Mouse (Mus musculus) limb, embryonic 15.5 days (tissue): ENCODE data around the gene Rai14. TPM values are rescaled to one million over a fixed set of nuclear protein-coding genes. Genes with fewer than 3 reads are reported as not detected.
A peak's percentile ranks its signal among the peaks of the same experiment; 100 is the strongest.

Experiments used
- ATAC-seq: fragments of 200-750 bp; cut with Nextera tagmentation; 2 replicates; pipeline ENCODE4 v1.8.0; 2017; ENCODE audit warnings: low read depth, moderate TSS enrichment; ENCODE audit not compliant: insufficient number of reproducible peaks, low FRiP score, low TSS enrichment
- H3K27ac ChIP-seq: fragments of 300-500 bp; sonication (generic); 2 replicates; pipeline ENCODE4 v1.5.1; 2015; ENCODE audit warnings: moderate library complexity, mild to moderate bottlenecking, inconsistent platforms
- H3K27me3 ChIP-seq: fragments of 300-500 bp; sonication (generic); 2 replicates; pipeline ENCODE4 v1.6.1; 2015; ENCODE audit warnings: inconsistent platforms
- H3K36me3 ChIP-seq: fragments of 300-500 bp; sonication (generic); 2 replicates; pipeline ENCODE4 v1.6.1; 2015; ENCODE audit warnings: inconsistent platforms
- H3K4me1 ChIP-seq: fragments of 300-500 bp; sonication (generic); 2 replicates; pipeline ENCODE4 v1.6.1; 2015; ENCODE audit warnings: inconsistent platforms
- H3K4me2 ChIP-seq: fragments of 300-500 bp; sonication (generic); 2 replicates; pipeline ENCODE4 v1.6.1; 2015; ENCODE audit warnings: mild to moderate bottlenecking, inconsistent platforms
- H3K4me3 ChIP-seq: fragments of 300-500 bp; sonication (generic); 2 replicates; pipeline ENCODE4 v1.5.1; 2015; ENCODE audit warnings: mild to moderate bottlenecking, inconsistent platforms
- H3K9ac ChIP-seq: fragments of 300-500 bp; sonication (generic); 2 replicates; pipeline ENCODE4 v1.6.1; 2015; ENCODE audit warnings: inconsistent platforms
- H3K9me3 ChIP-seq: fragments of 300-500 bp; sonication (generic); 2 replicates; pipeline ENCODE4 v1.6.1; 2016; ENCODE audit warnings: inconsistent platforms
- WGBS: fragments of 180-500 bp; shearing (Covaris S2); methylation state at CpG from one replicate; pipeline ENCODE4 v1.1.7; 2015; 5-methylcytosine and 5-hydroxymethylcytosine counted together
- polyA plus RNA-seq: library from polyadenylated mRNA; unstranded; fragments of >200 nt; fragmentation: Nextera tagmentation; extraction: Ambion mirVana; gene quantifications from 2 replicates; pipeline ENCODE4 v1.2.1, GENCODE M21; 2015

The Rai14 gene
- polyA plus RNA-seq, 1 experiment from 2014 or later: 56.9 TPM

GRCm38 (mm10) chr15:10643224-10643623 is 71.2 kb downstream of the Rai14 start:
- no peak overlapping the region for H3K4me2 ChIP-seq
- no peak overlapping the region for H3K9ac ChIP-seq
- H3K27me3 ChIP-seq: no peaks in the 10 kb centered on the region
- H3K36me3 ChIP-seq: no peaks in the 10 kb centered on the region
- ATAC-seq: no peak
- 68% methylated on average over 4 of the region's 4 CpGs for WGBS
- H3K27ac ChIP-seq: no peak overlapping the region
- H3K4me1 ChIP-seq: peaks cover 36% of the 10 kb centered on the region
- no peaks in the 10 kb centered on the region for H3K9me3 ChIP-seq
- no peak overlapping the region for H3K4me3 ChIP-seq

- H3K27ac ChIP-seq: no peak overlapping the region
- no peak overlapping the region for H3K4me3 ChIP-seq
- H3K4me2 ChIP-seq: no peak overlapping the region
- no peaks in the 10 kb centered on the region for H3K27me3 ChIP-seq
- H3K9ac ChIP-seq: no peak overlapping the region
- H3K9me3 ChIP-seq: no peaks in the 10 kb centered on the region
- H3K4me1 ChIP-seq: peaks cover 34% of the 10 kb centered on the region
- no peaks in the 10 kb centered on the region for H3K36me3 ChIP-seq
- WGBS: 78% methylated on average over 5 of the region's 5 CpGs
- ATAC-seq: no peak
These were observed 72.0 kb downstream of the Rai14 start for GRCm38 (mm10) chr15:10642419-10642818.

GRCm38 (mm10) chr15:10640721-10641120 is 73.7 kb downstream of the Rai14 start:
- H3K27ac ChIP-seq: no peak overlapping the region
- WGBS: 82% methylated on average over 3 of the region's 3 CpGs
- no peak for ATAC-seq
- H3K4me1 ChIP-seq: peaks cover 26% of the 10 kb centered on the region
- H3K4me2 ChIP-seq: no peak overlapping the region
- H3K9ac ChIP-seq: no peak overlapping the region
- H3K36me3 ChIP-seq: no peaks in the 10 kb centered on the region
- no peaks in the 10 kb centered on the region for H3K27me3 ChIP-seq
- H3K9me3 ChIP-seq: no peaks in the 10 kb centered on the region
- H3K4me3 ChIP-seq: no peak overlapping the region

GRCm38 (mm10) chr15:10637251-10637793 is 77.1 kb downstream of the Rai14 start:
- 0 out of 2 replicates have a peak, but pooled peaks have one; percentile 30 for ATAC-seq
- peaks cover 4% of the 10 kb centered on the region; the same call in 1 of the 2 replicates for H3K36me3 ChIP-seq
- H3K27ac ChIP-seq: peak overlapping the region; percentile 47; the same call in 1 of the 2 replicates
- no peak overlapping the region for H3K9ac ChIP-seq
- H3K4me2 ChIP-seq: no peak overlapping the region
- H3K4me3 ChIP-seq: no peak overlapping the region
- H3K27me3 ChIP-seq: no peaks in the 10 kb centered on the region
- 36% methylated on average over 6 of the region's 6 CpGs for WGBS
- peaks cover 45% of the 10 kb centered on the region for H3K4me1 ChIP-seq
- H3K9me3 ChIP-seq: no peaks in the 10 kb centered on the region

GRCm38 (mm10) chr15:10636844-10637243 is 77.6 kb downstream of the Rai14 start:
- Histone ChIP-seq H3K4me2 (no peak overlapping the region), H3K4me1 (peaks cover 45% of the 10 kb centered on the region), H3K27ac (0 out of 2 replicates have a peak overlapping the region, but pooled peaks have one; percentile 47), H3K27me3 (no peaks in the 10 kb centered on the region), H3K9ac (no peak overlapping the region), H3K36me3 (peaks cover 9% of the 10 kb centered on the region; the same call in 1 of the 2 replicates), H3K4me3 (no peak overlapping the region), H3K9me3 (no peaks in the 10 kb centered on the region)
- 50% methylated on average over 3 of the region's 3 CpGs for WGBS
- no peak for ATAC-seq

GRCm38 (mm10) chr15:10635121-10635520 is 79.3 kb downstream of the Rai14 start:
- peak overlapping the region; percentile 69 for H3K27ac ChIP-seq
- H3K9me3 ChIP-seq: no peaks in the 10 kb centered on the region
- H3K4me3 ChIP-seq: no peak overlapping the region
- H3K36me3 ChIP-seq: peaks cover 11% of the 10 kb centered on the region; the same call in 1 of the 2 replicates
- WGBS: 32% methylated on average over 10 of the region's 10 CpGs
- no peak overlapping the region for H3K9ac ChIP-seq
- no peaks in the 10 kb centered on the region for H3K27me3 ChIP-seq
- peaks cover 49% of the 10 kb centered on the region for H3K4me1 ChIP-seq
- no peak overlapping the region for H3K4me2 ChIP-seq
- no peak for ATAC-seq

- WGBS: 30% methylated on average over 6 of the region's 6 CpGs
- Histone ChIP-seq H3K9ac (no peak overlapping the region), H3K36me3 (peaks cover 11% of the 10 kb centered on the region; the same call in 1 of the 2 replicates), H3K4me3 (no peak overlapping the region), H3K27ac (peak overlapping the region; percentile 69), H3K4me1 (peaks cover 58% of the 10 kb centered on the region), H3K9me3 (no peaks in the 10 kb centered on the region), H3K27me3 (no peaks in the 10 kb centered on the region), H3K4me2 (no peak overlapping the region)
- ATAC-seq: no peak
These were observed 80.2 kb downstream of the Rai14 start for GRCm38 (mm10) chr15:10634176-10634575.

- no peak for ATAC-seq
- H3K36me3 ChIP-seq: peaks cover 11% of the 10 kb centered on the region; the same call in 1 of the 2 replicates
- no peak overlapping the region for H3K9ac ChIP-seq
- WGBS: 65% methylated on average over 4 of the region's 4 CpGs
- no peaks in the 10 kb centered on the region for H3K9me3 ChIP-seq
- peaks cover 59% of the 10 kb centered on the region for H3K4me1 ChIP-seq
- peak overlapping the region; percentile 69; the same call in 1 of the 2 replicates for H3K27ac ChIP-seq
- H3K4me2 ChIP-seq: no peak overlapping the region
- no peak overlapping the region for H3K4me3 ChIP-seq
- H3K27me3 ChIP-seq: no peaks in the 10 kb centered on the region
These were observed 81.0 kb downstream of the Rai14 start for GRCm38 (mm10) chr15:10633381-10633780.

GRCm38 (mm10) chr15:10632581-10632980 is 81.8 kb downstream of the Rai14 start:
- H3K9ac ChIP-seq: no peak overlapping the region
- no peaks in the 10 kb centered on the region for H3K9me3 ChIP-seq
- no peaks in the 10 kb centered on the region for H3K27me3 ChIP-seq
- 66% methylated on average over 9 of the region's 9 CpGs for WGBS
- H3K4me1 ChIP-seq: peaks cover 61% of the 10 kb centered on the region
- no peak overlapping the region for H3K4me2 ChIP-seq
- no peak overlapping the region for H3K4me3 ChIP-seq
- H3K36me3 ChIP-seq: peaks cover 11% of the 10 kb centered on the region; the same call in 1 of the 2 replicates
- H3K27ac ChIP-seq: no peak overlapping the region
- no peak for ATAC-seq

GRCm38 (mm10) chr15:10632060-10632459 is 82.4 kb downstream of the Rai14 start:
- Histone ChIP-seq H3K27ac (no peak overlapping the region), H3K36me3 (peaks cover 11% of the 10 kb centered on the region; the same call in 1 of the 2 replicates), H3K4me1 (peaks cover 63% of the 10 kb centered on the region), H3K4me2 (no peak overlapping the region), H3K9me3 (no peaks in the 10 kb centered on the region), H3K9ac (no peak overlapping the region), H3K4me3 (no peak overlapping the region), H3K27me3 (no peaks in the 10 kb centered on the region)
- ATAC-seq: no peak
- WGBS: 91% methylated on average over 8 of the region's 8 CpGs

GRCm38 (mm10) chr15:10631541-10631940 is 82.9 kb downstream of the Rai14 start:
- Histone ChIP-seq H3K27ac (no peak overlapping the region), H3K4me2 (no peak overlapping the region), H3K9me3 (no peaks in the 10 kb centered on the region), H3K27me3 (no peaks in the 10 kb centered on the region), H3K36me3 (peaks cover 11% of the 10 kb centered on the region; the same call in 1 of the 2 replicates), H3K4me1 (peaks cover 66% of the 10 kb centered on the region), H3K9ac (no peak overlapping the region), H3K4me3 (no peak overlapping the region)
- 94% methylated on average over 5 of the region's 5 CpGs for WGBS
- ATAC-seq: no peak

GRCm38 (mm10) chr15:10628980-10629346 is 85.5 kb downstream of the Rai14 start:
- no peak overlapping the region for H3K4me3 ChIP-seq
- 38% methylated on average over 6 of the region's 6 CpGs for WGBS
- no peak for ATAC-seq
- H3K27ac ChIP-seq: peak overlapping the region; percentile 86
- H3K4me2 ChIP-seq: no peak overlapping the region; the same call in 1 of the 2 replicates
- H3K9me3 ChIP-seq: no peaks in the 10 kb centered on the region
- H3K36me3 ChIP-seq: peaks cover 11% of the 10 kb centered on the region; the same call in 1 of the 2 replicates
- no peak overlapping the region for H3K9ac ChIP-seq
- H3K4me1 ChIP-seq: peaks cover 59% of the 10 kb centered on the region
- H3K27me3 ChIP-seq: no peaks in the 10 kb centered on the region
